Mouse (Mus musculus): ENCODE results near the gene BC049762. TPM values are rescaled to one million over a fixed set of nuclear protein-coding genes. Genes with fewer than 3 reads are reported as not detected.

BC049762 gene
- total RNA-seq, 2 experiments from 2014 or later = not detected

- DNase-seq = no peak
Observed at GRCm38 (mm10) chr11:51219396-51219980, 43.4 kb downstream of the BC049762 start.

- peak; percentile 13 to 16 for DNase-seq
Observed at GRCm38 (mm10) chr11:51214021-51214420, 48.8 kb downstream of the BC049762 start.

GRCm38 (mm10) chr11:51211426-51211825, 51.4 kb downstream of the BC049762 start:
- DNase-seq = no peak

- peak in 1 of 2 experiments; percentile 37 for DNase-seq
Observed at GRCm38 (mm10) chr11:51207758-51208157, 55.1 kb downstream of the BC049762 start.

Other genes with a start within 250 kb of the BC049762 start
- under 1 TPM; 0.33 to 0.76 TPM for gene Olfr54, start 248.8 kb downstream of the BC049762 start, total RNA-seq (2021)
- not detected for gene Olfr1375, start 214.9 kb downstream of the BC049762 start, total RNA-seq (2021)
- gene Zfp354a, start 203.8 kb downstream of the BC049762 start, total RNA-seq (2021) = 1 to 10 TPM; 4.8 to 6.4 TPM
- gene Gm12569, start 42.6 kb downstream of the BC049762 start, total RNA-seq (2021) = not detected
- 100 to 1,000 TPM in 1 of 2 experiments, 10 to 100 TPM in 1; 84.2 to 110 TPM for gene Clk4, start 1.3 kb downstream of the BC049762 start, total RNA-seq (2021)
- 1 to 10 TPM; 2.6 to 7.0 TPM for gene Col23a1, start 26.9 kb upstream of the BC049762 start, total RNA-seq (2021)